Mouse (Mus musculus): ENCODE measurements around the gene Dcaf12.

DNA sequence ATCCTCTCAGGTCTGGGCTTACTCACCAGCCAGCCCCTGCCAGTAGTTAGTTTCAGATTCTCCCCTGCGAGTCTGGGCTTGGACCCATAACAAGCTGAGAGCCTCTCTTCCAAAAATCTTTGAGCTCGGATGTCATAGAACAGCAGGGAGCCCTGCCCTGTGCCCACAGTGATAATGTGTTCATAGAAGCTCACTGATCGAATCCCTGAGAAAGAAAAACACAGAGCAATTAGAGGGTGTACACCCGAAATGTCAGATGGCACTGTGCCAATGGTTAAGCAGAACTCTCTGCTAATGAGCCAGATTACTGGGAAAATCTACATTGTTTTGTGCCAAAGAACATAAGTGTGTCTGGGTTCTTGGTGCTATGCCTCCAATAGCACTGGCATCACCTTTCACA, 20.8 kb downstream of the Dcaf12 start:
- no peak for TF ChIP-seq CTCF (IDR thresholded peaks at IDR 0.05; ENCODE audit: control insufficient read depth, insufficient read depth, low read length)
- TF ChIP-seq POLR2A (IDR thresholded peaks at IDR 0.05; ENCODE audit: borderline replicate concordance, control insufficient read depth, low read depth, low read length) = no peak
